Mouse (Mus musculus) liver, embryonic 14.5 days (tissue): ENCODE results near the gene Adck2. TPM values are rescaled to one million over a fixed set of nuclear protein-coding genes. Genes with fewer than 3 reads are reported as not detected.

Source experiments
- ATAC-seq: fragments of 200-750 bp; cut with Nextera tagmentation; 2 replicates; pipeline ENCODE4 v1.8.0; 2017; ENCODE audit warnings: moderate number of reproducible peaks, mild to moderate bottlenecking, moderate library complexity; ENCODE audit not compliant: insufficient read depth
- DNase-seq, 3 experiments: peaks; one replicate each; pipeline ENCODE4 v3.0.0-alpha.2; 2012 to 2013; ENCODE audit warnings: low read depth in 3 of 3, low spot score in 3 of 3
- H3K27ac ChIP-seq: fragments of 300-500 bp; sonication (generic); 2 replicates; pipeline ENCODE4 v1.5.1; 2014; ENCODE audit warnings: moderate library complexity, mild to moderate bottlenecking, control low read depth, inconsistent platforms
- H3K27me3 ChIP-seq: fragments of 300-500 bp; sonication (generic); 2 replicates; pipeline ENCODE4 v1.6.1; 2014; ENCODE audit warnings: mild to moderate bottlenecking, low read length, moderate library complexity; ENCODE audit not compliant: control insufficient read depth, insufficient read depth
- H3K36me3 ChIP-seq: fragments of 300-500 bp; sonication (generic); replicated peaks from 2 replicates; pipeline ENCODE4 v1.6.1; 2014; ENCODE audit warnings: low read depth; ENCODE audit not compliant: control insufficient read depth, insufficient read depth
- H3K4me1 ChIP-seq, 2 experiments: fragments of 200-500 bp in 1 of 2; fragments of 300-500 bp in 1 of 2; sonication (generic) in 1 of 2; replicated peaks; 2 replicates each; pipeline ENCODE4 v1.6.1; 2012 to 2014; ENCODE audit warnings: antibody characterized with exemption in 1 of 2, inconsistent platforms in 1 of 2, low read length in 1 of 2; ENCODE audit not compliant: control insufficient read depth in 2 of 2, insufficient read depth in 2 of 2
- H3K4me2 ChIP-seq: fragments of 300-500 bp; sonication (generic); 2 replicates; pipeline ENCODE4 v1.6.1; 2014; ENCODE audit warnings: low read depth, mild to moderate bottlenecking, control low read depth, moderate library complexity
- H3K4me3 ChIP-seq, 2 experiments: fragments of 200-500 bp in 1 of 2; fragments of 300-500 bp in 1 of 2; sonication (generic) in 1 of 2; 2 replicates each; pipeline ENCODE4 v1.5.1; 2012 to 2014; ENCODE audit warnings: low read depth in 2 of 2, low read length in 2 of 2, mild to moderate bottlenecking in 2 of 2, control low read depth in 1 of 2, inconsistent platforms in 1 of 2, moderate library complexity in 1 of 2; ENCODE audit not compliant: insufficient read depth in 1 of 2
- H3K9ac ChIP-seq: fragments of 300-500 bp; sonication (generic); replicated peaks from 2 replicates; pipeline ENCODE4 v1.6.1; 2014; ENCODE audit warnings: mild to moderate bottlenecking, control low read depth, moderate library complexity
- H3K9me3 ChIP-seq: fragments of 300-500 bp; sonication (generic); 2 replicates; pipeline ENCODE4 v1.6.1; 2016; ENCODE audit warnings: low read length, mixed read lengths; ENCODE audit not compliant: control insufficient read depth
- CTCF ChIP-seq: IDR thresholded peaks from 2 replicates; pipeline ENCODE4 v1.5.1; 2016; ENCODE audit warnings: antibody characterized with exemption, low read depth, control low read depth
- EP300 ChIP-seq: IDR thresholded peaks from 2 replicates; pipeline ENCODE4 v1.6.1; 2016; ENCODE audit warnings: antibody characterized with exemption, low read depth
- WGBS: fragments of 180-500 bp; shearing (Covaris S2); extraction: QIAGEN DNeasy Blood & Tissue Kit; methylation state at CpG from one replicate; pipeline ENCODE4 v1.1.7; 2014; ENCODE audit not compliant: insufficient replicate concordance; 5-methylcytosine and 5-hydroxymethylcytosine counted together
- polyA plus RNA-seq, 2 experiments: library from polyadenylated mRNA; depleted of rRNA in 1 of 2; stranded (reverse) in 1 of 2; unstranded in 1 of 2; fragments of >200 nt; fragmentation: Nextera tagmentation in 1 of 2; extraction: Ambion mirVana in 1 of 2; gene quantifications; 2 replicates each; pipeline versions ENCODE4 v1.2.1 to v1.2.3; 2012 to 2014

Adck2 gene
- polyA plus RNA-seq, 2 experiments, result 3.1 to 6.7 TPM

GRCm38 (mm10) chr6:39551981-39552636 lies 21.6 kb upstream of the Adck2 start:
- H3K36me3 ChIP-seq, result no peaks in the 10 kb centered on the region
- WGBS, result 41% methylated on average over 8 of the region's 8 CpGs
- no peak overlapping the region for H3K4me3 ChIP-seq
- peaks cover 21% of the 10 kb centered on the region for H3K27me3 ChIP-seq
- TF ChIP-seq CTCF, result no peak
- no peak for TF ChIP-seq EP300
- no peak overlapping the region for H3K4me2 ChIP-seq
- no peak overlapping the region for H3K9ac ChIP-seq
- peaks cover 0 to 2% of the 10 kb centered on the region in 2 experiments; a peak in 1 of 4 replicates for H3K4me1 ChIP-seq
- no peak for ATAC-seq
- no peaks in the 10 kb centered on the region for H3K9me3 ChIP-seq
- DNase-seq, result no peak
- no peak overlapping the region for H3K27ac ChIP-seq

GRCm38 (mm10) chr6:39554888-39555647 lies 18.6 kb upstream of the Adck2 start:
- no peaks in the 10 kb centered on the region for H3K9me3 ChIP-seq
- no peak for ATAC-seq
- peaks cover 0 to 2% of the 10 kb centered on the region in 2 experiments; a peak in 1 of 4 replicates for H3K4me1 ChIP-seq
- H3K4me2 ChIP-seq, result no peak overlapping the region
- H3K4me3 ChIP-seq, result no peak overlapping the region
- peaks cover 42% of the 10 kb centered on the region for H3K27me3 ChIP-seq
- no peak for DNase-seq
- no peaks in the 10 kb centered on the region for H3K36me3 ChIP-seq
- TF ChIP-seq EP300 (no peak), CTCF (no peak)
- WGBS, result 61% methylated on average over 12 of the region's 12 CpGs
- H3K27ac ChIP-seq, result no peak overlapping the region
- H3K9ac ChIP-seq, result no peak overlapping the region

GRCm38 (mm10) chr6:39555648-39555945 lies 18.1 kb upstream of the Adck2 start:
- TF ChIP-seq EP300, result no peak
- TF ChIP-seq CTCF, result no peak
- Histone ChIP-seq H3K27ac (no peak overlapping the region), H3K4me3 (no peak overlapping the region), H3K9ac (no peak overlapping the region), H3K4me1 (peaks cover 0 to 2% of the 10 kb centered on the region in 2 experiments; a peak in 1 of 4 replicates), H3K9me3 (no peaks in the 10 kb centered on the region), H3K4me2 (no peak overlapping the region), H3K27me3 (peaks cover 42% of the 10 kb centered on the region), H3K36me3 (no peaks in the 10 kb centered on the region)
- WGBS, result 56% methylated on average over 2 of the region's 2 CpGs
- DNase-seq (no peak), ATAC-seq (no peak)

- ATAC-seq (peak; percentile 31), DNase-seq (no peak)
- no peak overlapping the region for H3K27ac ChIP-seq
- WGBS, result 2% methylated on average over 54 of the region's 54 CpGs
- peaks cover 42% of the 10 kb centered on the region for H3K27me3 ChIP-seq
- H3K36me3 ChIP-seq, result no peaks in the 10 kb centered on the region
- H3K9me3 ChIP-seq, result no peaks in the 10 kb centered on the region
- H3K4me3 ChIP-seq, result peak overlapping the region; percentile 51 to 57; a peak in 3 of 4 replicates
- peak overlapping the region; percentile 60 for H3K4me2 ChIP-seq
- H3K9ac ChIP-seq, result no peak overlapping the region
- H3K4me1 ChIP-seq, result peaks cover 1 to 3% of the 10 kb centered on the region in 2 experiments; a peak in 3 of 4 replicates
- TF ChIP-seq CTCF (no peak), EP300 (no peak)
These were observed 16.6 kb upstream of the Adck2 start for GRCm38 (mm10) chr6:39556900-39557659.
